Mouse (Mus musculus) embryonic stem cell, embryonic (primary cell): ENCODE results near the gene Mindy1.

Source experiments
- CTCF ChIA-PET, 4 experiments: fragments of 300-600 bp in 2 of 4; fragments of 350-600 bp in 2 of 4; sonication (Branson Sonifier 250); formaldehyde crosslinking; loops; one replicate each; lab custom pipeline; 2022; ENCODE audit warnings: inconsistent platforms in 2 of 4; lab: Charles Lee
- POLR2A ChIA-PET, 4 experiments: fragments of 300-600 bp in 2 of 4; fragments of 350-600 bp in 2 of 4; sonication (Branson Sonifier 250); formaldehyde crosslinking; loops; one replicate each; lab custom pipeline; 2022; ENCODE audit warnings: antibody characterized with exemption in 4 of 4, inconsistent platforms in 1 of 4; lab: Charles Lee

The Mindy1 gene

DNA sequence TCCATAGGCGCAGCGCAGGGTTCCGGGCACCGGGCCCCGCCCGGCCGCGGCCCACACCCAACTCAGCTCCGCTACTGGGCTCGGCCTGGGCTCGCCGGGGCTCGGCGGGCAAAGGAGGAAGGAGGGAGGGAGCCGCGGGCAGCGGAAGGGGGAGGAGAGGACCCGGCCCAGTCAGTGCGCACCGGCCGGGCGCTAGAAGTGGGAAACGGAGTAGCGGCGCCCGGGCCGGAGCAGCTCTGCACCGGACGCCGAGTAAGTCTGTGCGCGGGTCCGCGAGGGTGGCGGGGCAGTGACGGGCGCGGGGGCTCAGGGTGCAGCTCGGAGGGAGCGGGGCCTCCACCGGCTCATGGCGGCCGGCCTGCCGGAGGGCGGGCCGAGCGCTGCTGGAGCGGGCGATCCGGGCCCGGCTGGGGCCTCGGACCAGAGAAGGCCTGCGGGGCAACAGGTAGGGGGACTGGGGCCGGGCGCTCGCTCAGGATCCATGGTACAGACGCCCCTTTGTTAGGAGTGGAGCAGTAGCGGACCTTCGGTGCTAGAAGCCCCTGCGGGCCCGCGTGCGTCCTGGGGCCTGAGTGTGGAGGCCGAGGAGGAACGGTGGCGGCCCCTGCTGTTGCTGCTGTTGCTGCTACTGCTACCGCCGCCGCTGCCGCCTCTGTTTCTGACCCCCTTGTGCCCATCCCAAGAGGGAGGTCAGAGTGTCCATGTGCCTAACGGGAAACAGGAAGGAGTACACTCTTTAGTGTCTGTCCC lies 34.1 kb downstream of the Mindy1 start:
- ChIA-PET CTCF (interaction anchor here in 2 of 4 experiments (1.0 to 1.9 kb wide), 3 partner anchors 10 to 34 kb away, joined by 3 to 4 read pairs (median 4); no protein-coding TSS in a partner anchor), POLR2A (interaction anchor here in 3 of 4 experiments (0.7 to 3.2 kb wide), 36 partner anchors 9 to 636 kb away, joined by 3 to 17 read pairs (median 4); partner anchors contain the start of genes Mindy1 (in 2 of the 3), Prune1 (in 2 of the 3), Anxa9 (in 1 of the 3) and Arnt (in 1 of the 3))

GRCm38 (mm10) chr3:95315844-95316550 lies 34.9 kb downstream of the Mindy1 start:
- CTCF ChIA-PET, result interaction anchor here in 2 of 4 experiments (0.6 to 0.7 kb wide), 4 partner anchors 23 to 347 kb away, joined by 3 to 5 read pairs (median 4); no protein-coding TSS in a partner anchor
- POLR2A ChIA-PET, result interaction anchor here in 3 of 4 experiments (0.7 to 3.2 kb wide), 20 partner anchors 8 to 301 kb away, joined by 3 to 17 read pairs (median 4); partner anchors contain the start of genes Mindy1 (in 2 of the 3), Prune1 (in 2 of the 3), Mllt11 (in 1 of the 3) and Zfp687 (in 1 of the 3)

- ChIA-PET CTCF (interaction anchor here in 3 of 4 experiments (0.7 to 2.1 kb wide), 5 partner anchors 9 to 86 kb away, joined by 3 to 8 read pairs (median 3); no protein-coding TSS in a partner anchor), POLR2A (interaction anchor here in 3 of 4 experiments (0.6 to 1.7 kb wide), 12 partner anchors 16 to 468 kb away, joined by 3 to 6 read pairs (median 3); partner anchors contain the start of genes Gabpb2 (in 2 of the 3) and Prune1 (in 1 of the 3))
These were observed 36.4 kb downstream of the Mindy1 start for GRCm38 (mm10) chr3:95317414-95318080.

DNA sequence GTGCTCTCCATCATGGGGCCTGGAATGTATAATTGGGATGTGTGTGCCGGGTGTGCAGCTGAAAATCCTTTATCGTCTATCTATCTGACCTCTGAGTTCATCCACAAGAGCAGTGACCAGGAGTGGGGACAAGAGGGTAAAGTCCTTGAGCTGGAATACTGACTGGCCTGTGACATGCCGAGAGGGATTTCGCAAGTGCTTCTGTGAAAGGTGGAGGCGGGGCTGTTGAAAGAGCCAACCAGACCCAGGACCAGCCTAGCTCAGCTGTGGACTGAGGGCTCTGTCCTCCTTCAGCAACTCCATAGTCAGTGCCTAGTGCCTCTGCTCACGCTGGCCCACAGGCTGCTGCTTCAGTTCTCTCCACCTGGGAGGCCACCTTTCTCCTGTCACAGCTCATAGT lies 37.4 kb downstream of the Mindy1 start:
- CTCF ChIA-PET, result interaction anchor here in 3 of 4 experiments (0.5 to 2.1 kb wide), 6 partner anchors 8 to 105 kb away, joined by 3 to 8 read pairs (median 4); no protein-coding TSS in a partner anchor
- POLR2A ChIA-PET, result interaction anchor here in 3 of 4 experiments (0.8 to 1.2 kb wide), 5 partner anchors 10 to 176 kb away, joined by 3 to 5 read pairs (median 3); partner anchors contain the start of gene Arnt (in 1 of the 3)

DNA sequence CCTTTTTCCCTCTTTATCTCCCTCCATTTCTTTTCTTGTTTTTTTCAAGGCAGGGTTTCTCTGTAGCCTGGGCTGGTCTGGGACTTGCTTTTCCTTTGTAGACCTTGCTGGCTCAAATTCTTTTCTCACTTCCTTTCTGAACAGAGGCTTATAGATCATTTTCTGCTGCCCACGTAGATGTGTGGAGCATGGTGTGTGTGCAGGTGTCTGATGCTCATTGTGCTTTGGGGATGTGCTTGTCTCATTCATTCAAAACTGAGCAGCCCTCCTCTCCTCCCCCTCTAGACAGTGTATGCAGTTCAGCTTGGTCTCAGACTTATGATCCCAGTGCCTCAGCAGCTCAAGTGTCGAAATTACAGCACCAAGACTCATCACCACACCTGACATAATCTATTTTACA lies 38.0 kb downstream of the Mindy1 start:
- POLR2A ChIA-PET, result interaction anchor here in 3 of 4 experiments (0.8 to 1.0 kb wide), 4 partner anchors 9 to 115 kb away, joined by 3 to 5 read pairs (median 4); partner anchors contain the start of gene Arnt (in 1 of the 3)
- CTCF ChIA-PET, result interaction anchor here in 2 of 4 experiments (0.5 to 2.1 kb wide), 5 partner anchors 9 to 106 kb away, joined by 3 to 8 read pairs (median 4); no protein-coding TSS in a partner anchor

DNA sequence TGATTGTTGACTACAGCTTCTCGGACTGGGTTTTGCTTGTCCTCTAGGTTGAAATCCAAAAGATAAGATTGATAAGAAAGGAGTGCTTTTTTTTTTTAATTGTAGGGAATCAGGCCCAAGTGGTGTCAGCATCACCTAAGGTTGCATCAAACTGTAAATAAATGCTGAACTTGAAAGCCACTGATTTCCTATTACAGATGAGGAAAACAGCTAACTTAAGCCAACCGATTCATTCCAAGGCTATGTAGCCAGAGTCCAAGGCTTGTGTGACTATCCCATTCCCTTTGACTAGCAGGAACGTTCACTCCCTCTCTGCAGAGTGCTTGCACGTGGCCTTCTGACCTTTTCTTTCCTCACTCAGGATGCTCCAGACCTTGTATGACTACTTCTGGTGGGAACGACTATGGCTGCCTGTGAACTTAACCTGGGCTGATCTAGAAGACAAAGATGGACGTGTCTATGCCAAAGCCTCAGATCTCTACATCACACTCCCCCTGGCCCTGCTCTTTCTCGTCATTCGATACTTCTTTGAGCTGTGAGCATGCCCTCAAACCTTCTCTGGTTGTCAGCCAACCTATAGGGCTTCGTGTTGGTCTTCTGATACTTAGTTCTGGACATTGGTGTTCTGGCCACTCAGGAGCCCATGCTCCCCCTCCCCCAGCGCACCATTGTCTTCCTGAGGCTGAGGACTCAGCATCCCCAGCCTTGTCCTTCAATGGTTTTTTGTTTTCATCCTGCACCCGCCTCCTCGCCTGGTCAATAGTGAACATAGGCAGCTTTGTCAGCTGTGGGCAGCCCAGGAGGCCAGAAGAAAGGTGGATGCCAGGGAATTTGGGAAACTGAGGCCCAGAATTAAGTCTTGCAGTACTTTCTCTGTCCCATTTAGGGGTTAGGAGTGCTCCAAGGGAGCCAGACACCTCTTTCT lies 38.8 kb downstream of the Mindy1 start:
- POLR2A ChIA-PET, result interaction anchor here in 1 of 4 experiments (0.7 kb wide), 1 partner anchor 536 kb away, joined by 4 read pairs; no protein-coding TSS in a partner anchor
- CTCF ChIA-PET, result interaction anchor here in 2 of 4 experiments (1.0 to 1.6 kb wide), 2 partner anchors 9 to 30 kb away, joined by 4 to 5 read pairs; no protein-coding TSS in a partner anchor

GRCm38 (mm10) chr3:95323429-95323828 lies 42.3 kb downstream of the Mindy1 start:
- POLR2A ChIA-PET, result interaction anchor here in 2 of 4 experiments (1.1 to 1.8 kb wide), 6 partner anchors 11 to 104 kb away, joined by 3 to 6 read pairs (median 4); no protein-coding TSS in a partner anchor
- CTCF ChIA-PET, result interaction anchor here in 1 of 4 experiments (1.8 kb wide), 1 partner anchor 13 kb away, joined by 8 read pairs; no protein-coding TSS in a partner anchor

- ChIA-PET POLR2A (interaction anchor here in 3 of 4 experiments (0.5 to 1.4 kb wide), 8 partner anchors 8 to 151 kb away, joined by 3 to 5 read pairs (median 3); no protein-coding TSS in a partner anchor), CTCF (interaction anchor here in 2 of 4 experiments (0.6 to 1.3 kb wide), 6 partner anchors 10 to 618 kb away, joined by 3 to 4 read pairs (median 4); partner anchors contain the start of gene Cers2 (in 2 of the 2))
These were observed 43.5 kb downstream of the Mindy1 start for GRCm38 (mm10) chr3:95324454-95325144.

DNA sequence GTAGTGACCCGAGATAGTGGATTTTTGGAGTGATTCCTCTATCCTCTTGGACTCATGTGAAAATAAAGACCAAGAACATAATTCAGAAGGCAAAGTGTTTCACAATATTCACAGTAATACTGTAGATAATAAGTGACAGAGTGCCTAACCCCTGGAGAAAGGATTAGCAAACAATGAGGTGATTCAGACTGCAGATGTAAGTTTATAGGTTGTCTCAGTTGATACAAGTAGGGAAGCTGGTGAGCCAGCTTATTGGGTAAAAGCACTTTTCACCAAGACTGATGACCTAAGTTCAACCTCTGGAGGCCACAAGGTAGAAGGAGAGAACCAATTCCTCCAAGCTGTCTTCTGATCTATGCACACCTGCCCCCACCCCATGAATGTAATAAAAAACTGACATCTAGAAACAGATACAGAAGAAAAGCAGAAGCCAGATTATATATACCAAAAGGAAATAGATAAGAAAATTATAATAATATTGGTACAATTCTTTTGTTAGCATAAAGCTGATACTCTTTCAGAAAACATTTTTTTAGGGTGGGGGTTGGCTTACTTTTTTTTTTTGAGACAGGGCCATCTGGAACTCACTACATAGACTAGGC lies 47.8 kb downstream of the Mindy1 start:
- ChIA-PET POLR2A (interaction anchor here in 2 of 4 experiments (1.2 to 1.8 kb wide), 3 partner anchors 10 to 28 kb away, joined by 4 read pairs; no protein-coding TSS in a partner anchor), CTCF (interaction anchor here in 2 of 4 experiments (1.0 to 1.6 kb wide), 2 partner anchors 10 to 11 kb away, joined by 4 to 6 read pairs; no protein-coding TSS in a partner anchor)

DNA sequence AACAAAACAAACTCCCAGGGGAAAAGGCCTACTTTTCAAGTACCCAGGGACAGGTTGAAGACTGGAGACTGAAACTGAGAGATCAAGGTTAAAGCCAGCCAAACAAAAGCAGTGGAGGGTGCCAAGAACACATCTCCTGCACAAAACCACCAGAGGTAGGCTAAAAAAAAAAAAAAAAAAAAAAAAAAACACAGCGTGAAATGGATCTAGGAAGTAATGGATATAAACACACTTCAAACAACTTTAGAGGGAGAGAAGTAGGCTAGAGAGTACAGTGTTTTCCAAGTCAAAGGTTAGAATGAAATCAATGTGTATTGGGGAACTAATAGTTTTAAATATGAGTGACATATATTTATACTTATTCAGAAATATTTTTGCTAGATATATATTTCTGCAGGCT lies 50.4 kb downstream of the Mindy1 start:
- ChIA-PET CTCF (interaction anchor here in 1 of 4 experiments (0.5 kb wide), 1 partner anchor 181 kb away, joined by 4 read pairs; no protein-coding TSS in a partner anchor), POLR2A (no interaction called here)

GRCm38 (mm10) chr3:95337345-95337744 lies 56.2 kb downstream of the Mindy1 start:
- ChIA-PET POLR2A (interaction anchor here in 3 of 4 experiments (0.6 to 2.1 kb wide), 7 partner anchors 10 to 119 kb away, joined by 3 to 6 read pairs (median 4); partner anchors contain the start of gene Prune1 (in 1 of the 3)), CTCF (interaction anchor here in 1 of 4 experiments (0.6 to 0.7 kb wide), 2 partner anchors 18 to 113 kb away, joined by 4 to 6 read pairs; no protein-coding TSS in a partner anchor)

DNA sequence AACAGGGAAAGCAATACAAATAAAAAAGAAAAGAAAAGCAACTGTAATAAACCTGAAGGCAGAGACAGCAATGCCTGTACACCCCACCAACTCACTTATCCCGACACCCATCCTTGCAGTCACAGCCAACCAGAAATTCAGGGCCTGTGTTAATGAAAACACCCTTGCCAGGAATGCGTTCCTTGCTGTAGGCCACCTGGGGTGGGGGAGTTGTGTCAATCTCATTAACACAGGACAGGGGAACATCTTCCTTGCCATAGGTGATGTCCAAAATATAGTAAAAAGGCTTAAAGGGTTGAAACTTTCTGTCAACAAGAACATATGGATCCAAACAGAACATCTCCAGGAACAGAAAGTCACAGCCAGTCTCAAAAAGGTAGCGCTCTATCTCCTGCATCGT lies 57.1 kb downstream of the Mindy1 start:
- ChIA-PET CTCF (interaction anchor here in 2 of 4 experiments (0.6 to 2.2 kb wide), 3 partner anchors 12 to 112 kb away, joined by 4 to 9 read pairs (median 6); no protein-coding TSS in a partner anchor), POLR2A (interaction anchor here in 3 of 4 experiments (0.9 to 2.1 kb wide), 5 partner anchors 11 to 19 kb away, joined by 3 to 6 read pairs (median 3); no protein-coding TSS in a partner anchor)

GRCm38 (mm10) chr3:95343356-95344000 lies 62.3 kb downstream of the Mindy1 start:
- ChIA-PET POLR2A (interaction anchor here in 2 of 4 experiments (1.4 to 1.9 kb wide), 3 partner anchors 20 to 331 kb away, joined by 3 to 6 read pairs (median 4); no protein-coding TSS in a partner anchor), CTCF (interaction anchor here in 1 of 4 experiments (1.3 kb wide), 1 partner anchor 107 kb away, joined by 3 read pairs; no protein-coding TSS in a partner anchor)
